Mouse (Mus musculus): Measurements from ENCODE around the gene Sod1. TPM values are rescaled to one million over a fixed set of nuclear protein-coding genes. Genes with fewer than 3 reads are reported as not detected.

The Sod1 gene
- 765 and 884 TPM in 2 replicates for polyA plus RNA-seq (2015; fragmentation: Nextera tagmentation; extraction: Ambion mirVana)

GRCm38 (mm10) chr16:90220026-90220891 is at the start of gene Sod1:
Gene Sod1, plus strand, starts transcription at chr16:90220754.
- ATAC-seq (replicated peaks; ENCODE audit: extremely low read depth, insufficient read depth, low FRiP score): peak; percentile 95
- Histone ChIP-seq H3K36me3 (ENCODE audit: control insufficient read depth, insufficient read depth) (peaks cover 12% of the 10 kb centered on the region), H3K27ac (ENCODE audit: low read length) (peak within 1 kb of the TSS; percentile 95), H3K4me2 (ENCODE audit: low read depth, low read length) (peak within 1 kb of the TSS; percentile 76), H3K4me1 (ENCODE audit: control insufficient read depth, insufficient read depth, low read length) (peaks cover 18% of the 10 kb centered on the region), H3K4me3 (ENCODE audit: low read length) (peak within 1 kb of the TSS; percentile 93), H3K27me3 (ENCODE audit: control insufficient read depth, insufficient read depth, low read length) (no peaks in the 10 kb centered on the region), H3K9me3 (replicated peaks; ENCODE audit: control insufficient read depth, low read length) (no peaks in the 10 kb centered on the region), H3K9ac (ENCODE audit: low read length) (peak within 1 kb of the TSS; percentile 97)
- WGBS: 1% methylated on average over 63 of the region's 63 CpGs

- no peak overlapping the region for H3K9ac ChIP-seq (ENCODE audit: low read length)
- no peaks in the 10 kb centered on the region for H3K36me3 ChIP-seq (ENCODE audit: control insufficient read depth, insufficient read depth)
- no peak for ATAC-seq (replicated peaks; ENCODE audit: extremely low read depth, insufficient read depth, low FRiP score)
- no peaks in the 10 kb centered on the region; the same call in 1 of the 2 replicates for H3K27me3 ChIP-seq (ENCODE audit: control insufficient read depth, insufficient read depth, low read length)
- no peaks in the 10 kb centered on the region for H3K9me3 ChIP-seq (replicated peaks; ENCODE audit: control insufficient read depth, low read length)
- H3K27ac ChIP-seq (ENCODE audit: low read length): no peak overlapping the region
- no peak overlapping the region for H3K4me3 ChIP-seq (ENCODE audit: low read length)
- 71% methylated on average over 8 of the region's 8 CpGs for WGBS
- no peak overlapping the region for H3K4me2 ChIP-seq (ENCODE audit: low read depth, low read length)
- peaks cover 2% of the 10 kb centered on the region; the same call in 1 of the 2 replicates for H3K4me1 ChIP-seq (ENCODE audit: control insufficient read depth, insufficient read depth, low read length)
These were observed 49.1 kb upstream of the Sod1 start for GRCm38 (mm10) chr16:90171416-90171815.

GRCm38 (mm10) chr16:90176472-90176871 is 44.1 kb upstream of the Sod1 start:
- Histone ChIP-seq H3K9me3 (replicated peaks; ENCODE audit: control insufficient read depth, low read length) (no peaks in the 10 kb centered on the region), H3K4me3 (ENCODE audit: low read length) (no peak overlapping the region), H3K27me3 (ENCODE audit: control insufficient read depth, insufficient read depth, low read length) (no peaks in the 10 kb centered on the region), H3K9ac (ENCODE audit: low read length) (no peak overlapping the region), H3K27ac (ENCODE audit: low read length) (no peak overlapping the region), H3K4me2 (ENCODE audit: low read depth, low read length) (no peak overlapping the region), H3K36me3 (ENCODE audit: control insufficient read depth, insufficient read depth) (no peaks in the 10 kb centered on the region), H3K4me1 (ENCODE audit: control insufficient read depth, insufficient read depth, low read length) (peaks cover 5% of the 10 kb centered on the region)
- ATAC-seq (replicated peaks; ENCODE audit: extremely low read depth, insufficient read depth, low FRiP score): peak; percentile 46; the same call in 1 of the 2 replicates
- WGBS: 34% methylated on average over 10 of the region's 10 CpGs

- Histone ChIP-seq H3K27ac (ENCODE audit: low read length) (no peak overlapping the region), H3K27me3 (ENCODE audit: control insufficient read depth, insufficient read depth, low read length) (no peaks in the 10 kb centered on the region), H3K4me2 (ENCODE audit: low read depth, low read length) (no peak overlapping the region), H3K36me3 (ENCODE audit: control insufficient read depth, insufficient read depth) (no peaks in the 10 kb centered on the region), H3K9ac (ENCODE audit: low read length) (no peak overlapping the region), H3K4me1 (ENCODE audit: control insufficient read depth, insufficient read depth, low read length) (peaks cover 5% of the 10 kb centered on the region), H3K9me3 (replicated peaks; ENCODE audit: control insufficient read depth, low read length) (no peaks in the 10 kb centered on the region), H3K4me3 (ENCODE audit: low read length) (no peak overlapping the region)
- WGBS: 69% methylated on average over 8 of the region's 8 CpGs
- ATAC-seq (replicated peaks; ENCODE audit: extremely low read depth, insufficient read depth, low FRiP score): no peak
These were observed 43.1 kb upstream of the Sod1 start for GRCm38 (mm10) chr16:90177425-90177824.

GRCm38 (mm10) chr16:90178404-90178803 is 42.1 kb upstream of the Sod1 start:
- H3K36me3 ChIP-seq (ENCODE audit: control insufficient read depth, insufficient read depth): no peaks in the 10 kb centered on the region
- H3K27me3 ChIP-seq (ENCODE audit: control insufficient read depth, insufficient read depth, low read length): no peaks in the 10 kb centered on the region
- no peak for ATAC-seq (replicated peaks; ENCODE audit: extremely low read depth, insufficient read depth, low FRiP score)
- H3K9ac ChIP-seq (ENCODE audit: low read length): no peak overlapping the region
- no peak overlapping the region for H3K27ac ChIP-seq (ENCODE audit: low read length)
- H3K4me2 ChIP-seq (ENCODE audit: low read depth, low read length): no peak overlapping the region
- H3K9me3 ChIP-seq (replicated peaks; ENCODE audit: control insufficient read depth, low read length): no peaks in the 10 kb centered on the region
- peaks cover 5% of the 10 kb centered on the region for H3K4me1 ChIP-seq (ENCODE audit: control insufficient read depth, insufficient read depth, low read length)
- 87% methylated on average over 3 of the region's 3 CpGs for WGBS
- no peak overlapping the region for H3K4me3 ChIP-seq (ENCODE audit: low read length)

GRCm38 (mm10) chr16:90179892-90180291 is 40.7 kb upstream of the Sod1 start:
- no peaks in the 10 kb centered on the region for H3K27me3 ChIP-seq (ENCODE audit: control insufficient read depth, insufficient read depth, low read length)
- peaks cover 5% of the 10 kb centered on the region for H3K4me1 ChIP-seq (ENCODE audit: control insufficient read depth, insufficient read depth, low read length)
- no peaks in the 10 kb centered on the region for H3K36me3 ChIP-seq (ENCODE audit: control insufficient read depth, insufficient read depth)
- H3K9ac ChIP-seq (ENCODE audit: low read length): no peak overlapping the region
- no peak overlapping the region for H3K27ac ChIP-seq (ENCODE audit: low read length)
- 72% methylated on average over 5 of the region's 5 CpGs for WGBS
- H3K4me2 ChIP-seq (ENCODE audit: low read depth, low read length): no peak overlapping the region
- no peaks in the 10 kb centered on the region for H3K9me3 ChIP-seq (replicated peaks; ENCODE audit: control insufficient read depth, low read length)
- ATAC-seq (replicated peaks; ENCODE audit: extremely low read depth, insufficient read depth, low FRiP score): no peak
- no peak overlapping the region for H3K4me3 ChIP-seq (ENCODE audit: low read length)

- no peak overlapping the region for H3K4me3 ChIP-seq (ENCODE audit: low read length)
These were observed 39.6 kb upstream of the Sod1 start for GRCm38 (mm10) chr16:90180975-90181374.

GRCm38 (mm10) chr16:90181673-90182072 is 38.9 kb upstream of the Sod1 start:
- H3K36me3 ChIP-seq (ENCODE audit: control insufficient read depth, insufficient read depth): no peaks in the 10 kb centered on the region
- H3K9me3 ChIP-seq (replicated peaks; ENCODE audit: control insufficient read depth, low read length): no peaks in the 10 kb centered on the region
- H3K27ac ChIP-seq (ENCODE audit: low read length): no peak overlapping the region
- no peak overlapping the region for H3K4me2 ChIP-seq (ENCODE audit: low read depth, low read length)
- H3K4me1 ChIP-seq (ENCODE audit: control insufficient read depth, insufficient read depth, low read length): peaks cover 3% of the 10 kb centered on the region
- no peak overlapping the region for H3K4me3 ChIP-seq (ENCODE audit: low read length)
- no peak for ATAC-seq (replicated peaks; ENCODE audit: extremely low read depth, insufficient read depth, low FRiP score)
- H3K9ac ChIP-seq (ENCODE audit: low read length): no peak overlapping the region
- 79% methylated on average over 8 of the region's 8 CpGs for WGBS
- no peaks in the 10 kb centered on the region for H3K27me3 ChIP-seq (ENCODE audit: control insufficient read depth, insufficient read depth, low read length)

More at GRCm38 (mm10) chr16:90180975-90181374, 39.6 kb upstream of the Sod1 start:
- H3K9ac ChIP-seq (ENCODE audit: low read length): no peak overlapping the region
- H3K4me1 ChIP-seq (ENCODE audit: control insufficient read depth, insufficient read depth, low read length): peaks cover 5% of the 10 kb centered on the region
- H3K9me3 ChIP-seq (replicated peaks; ENCODE audit: control insufficient read depth, low read length): no peaks in the 10 kb centered on the region
- H3K4me2 ChIP-seq (ENCODE audit: low read depth, low read length): no peak overlapping the region
- ATAC-seq (replicated peaks; ENCODE audit: extremely low read depth, insufficient read depth, low FRiP score): no peak
- WGBS: 72% methylated on average over 6 of the region's 6 CpGs
- H3K27me3 ChIP-seq (ENCODE audit: control insufficient read depth, insufficient read depth, low read length): no peaks in the 10 kb centered on the region
- no peak overlapping the region for H3K27ac ChIP-seq (ENCODE audit: low read length)
- no peaks in the 10 kb centered on the region for H3K36me3 ChIP-seq (ENCODE audit: control insufficient read depth, insufficient read depth)

GRCm38 (mm10) chr16:90184135-90184534 is 36.4 kb upstream of the Sod1 start:
- 0 out of 2 replicates have a peak, but pooled peaks cover 2% of the 10 kb centered on the region for H3K4me1 ChIP-seq (ENCODE audit: control insufficient read depth, insufficient read depth, low read length)
- H3K27me3 ChIP-seq (ENCODE audit: control insufficient read depth, insufficient read depth, low read length): no peaks in the 10 kb centered on the region
- H3K36me3 ChIP-seq (ENCODE audit: control insufficient read depth, insufficient read depth): no peaks in the 10 kb centered on the region
- H3K9me3 ChIP-seq (replicated peaks; ENCODE audit: control insufficient read depth, low read length): no peaks in the 10 kb centered on the region
- no peak overlapping the region for H3K9ac ChIP-seq (ENCODE audit: low read length)
- no peak for ATAC-seq (replicated peaks; ENCODE audit: extremely low read depth, insufficient read depth, low FRiP score)
- no peak overlapping the region for H3K4me2 ChIP-seq (ENCODE audit: low read depth, low read length)
- WGBS: 85% methylated on average over 6 of the region's 6 CpGs
- no peak overlapping the region for H3K4me3 ChIP-seq (ENCODE audit: low read length)
- no peak overlapping the region for H3K27ac ChIP-seq (ENCODE audit: low read length)
